Mouse (Mus musculus): Measurements from ENCODE around the gene Ppp1r1b.

The Ppp1r1b gene

GRCm38 (mm10) chr11:98395041-98395440 is 46.8 kb downstream of the Ppp1r1b start:
- no peak for DNase-seq (ENCODE audit: low spot score)

GRCm38 (mm10) chr11:98397946-98398345 is 49.7 kb downstream of the Ppp1r1b start:
- DNase-seq (ENCODE audit: low spot score), result no peak

DNA sequence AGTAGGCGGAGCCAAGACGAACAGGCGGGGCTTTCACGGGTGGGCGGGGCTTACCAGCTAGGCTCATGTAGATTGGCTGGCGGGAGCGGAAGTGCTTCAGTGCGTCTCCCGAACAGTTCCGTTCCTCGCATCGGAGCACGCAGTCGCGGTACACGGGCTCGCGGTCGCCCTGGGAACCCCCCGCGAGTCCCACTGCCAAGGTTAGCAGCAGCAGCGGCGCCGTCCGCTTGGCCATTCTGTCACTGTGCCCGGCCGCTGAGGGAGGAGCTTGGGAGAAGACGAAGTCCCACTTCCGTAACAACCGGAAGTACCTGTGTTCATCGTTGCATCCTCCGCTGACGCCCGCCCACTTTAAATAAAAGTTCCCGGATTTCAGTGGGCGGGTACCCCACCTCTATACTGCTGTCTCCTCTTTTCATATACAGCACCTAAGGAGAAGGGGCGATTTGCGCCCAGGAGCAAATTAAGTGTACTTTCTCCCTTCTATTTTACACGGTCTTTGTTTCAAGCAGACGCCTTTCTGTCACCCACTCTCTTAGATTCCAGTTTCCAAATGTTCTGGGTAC is 52.0 kb downstream of the Ppp1r1b start, which contains the start of gene Pgap3:
Gene Pgap3, minus strand, starts transcription at position 330 of the 566 bp plus-strand sequence.
- DNase-seq (ENCODE audit: low spot score), result peak; percentile 89

DNA sequence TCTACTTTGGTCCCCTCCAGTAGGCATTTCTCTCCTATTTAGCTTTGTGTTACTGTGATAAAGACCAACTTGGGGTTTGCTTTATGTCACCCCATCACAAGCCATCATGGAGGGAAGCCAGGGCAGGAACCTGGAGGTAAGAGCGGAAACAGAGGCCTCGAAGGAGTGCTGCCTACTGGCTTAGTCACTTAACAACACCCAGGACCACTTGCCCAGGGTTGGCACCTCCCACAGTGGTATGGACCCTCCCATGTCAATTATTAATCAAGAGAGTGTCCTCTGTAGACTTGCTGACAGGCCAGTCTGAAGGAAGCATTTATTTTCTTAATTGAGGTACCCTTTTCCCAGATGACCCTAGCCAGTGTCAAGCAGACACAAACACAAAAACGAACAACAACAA is 52.6 kb downstream of the Ppp1r1b start:
- DNase-seq (ENCODE audit: low spot score), result no peak

GRCm38 (mm10) chr11:98406621-98407020 is 58.4 kb downstream of the Ppp1r1b start:
- no peak for DNase-seq (ENCODE audit: low spot score)
